Mouse (Mus musculus) neutrophil, adult 5-6 weeks (primary cell): ENCODE data around the gene Slc17a2. TPM values are rescaled to one million over a fixed set of nuclear protein-coding genes. Genes with fewer than 3 reads are reported as not detected.

Source experiments
- ATAC-seq: fragments of 151-379, 151-347 bp; 2 replicates; pipeline ENCODE4 v1.8.0; 2017; ENCODE audit warnings: mild to moderate bottlenecking, moderate TSS enrichment; ENCODE audit not compliant: insufficient number of reproducible peaks, poor library complexity, low FRiP score, severe bottlenecking; ENCODE audit errors: extremely low read depth
- total RNA-seq: library from RNA; stranded (forward); fragments of 200-1000 nt; gene quantifications from 2 replicates; pipeline ENCODE4 v1.2.3, GENCODE M21; 2017

Gene Slc17a2
- total RNA-seq, 1 experiment from 2014 or later: not detected

- ATAC-seq: no peak
Measured at GRCm38 (mm10) chr13:23778339-23778738, 28.5 kb upstream of the Slc17a2 start.

GRCm38 (mm10) chr13:23779025-23779424 lies 27.8 kb upstream of the Slc17a2 start:
- no peak for ATAC-seq

DNA sequence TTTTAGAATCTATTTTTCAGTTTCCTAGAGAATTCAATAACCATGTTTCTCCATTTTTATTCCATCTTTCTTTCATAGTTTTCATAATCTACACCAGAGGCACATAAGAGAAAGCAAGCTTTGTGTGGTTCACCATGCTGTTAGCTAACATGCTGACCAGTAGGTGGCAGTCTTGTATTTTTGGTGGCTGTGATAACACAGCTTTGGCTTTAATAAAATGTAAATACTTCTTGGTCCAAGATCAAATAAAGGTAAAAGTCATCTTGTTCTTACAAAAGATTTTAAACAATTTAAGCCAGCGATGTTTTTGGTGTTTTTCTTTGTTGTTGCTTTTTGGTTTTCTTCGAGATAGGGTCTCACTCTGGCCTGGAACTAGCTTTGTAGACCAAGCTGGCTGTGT lies 14.3 kb upstream of the Slc17a2 start:
- ATAC-seq: peak; percentile 55; the same call in 1 of the 2 replicates

GRCm38 (mm10) chr13:23799405-23799804 lies 7.4 kb upstream of the Slc17a2 start:
- peak; percentile 56; the same call in 1 of the 2 replicates for ATAC-seq

DNA sequence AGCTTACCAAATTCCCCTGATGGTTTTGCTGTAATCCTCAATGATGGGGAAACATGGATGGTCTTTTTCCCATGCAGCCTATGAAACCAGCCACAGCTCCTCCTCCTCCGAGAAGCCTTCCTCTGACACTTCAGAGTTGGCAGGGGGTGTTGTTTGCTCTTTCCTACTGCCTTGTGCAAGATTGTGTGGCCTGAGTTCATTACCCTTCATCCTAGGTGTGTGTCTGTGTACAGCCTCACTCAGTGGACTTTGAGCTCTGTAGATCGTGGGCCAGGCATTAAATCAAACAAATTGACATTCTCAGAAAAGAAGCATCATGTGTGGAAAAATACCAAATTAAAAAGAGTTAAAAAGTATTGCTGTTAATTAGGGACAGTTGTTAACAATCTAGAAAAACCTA lies 2.3 kb upstream of the Slc17a2 start:
- ATAC-seq: no peak

GRCm38 (mm10) chr13:23816148-23816547 lies 9.4 kb downstream of the Slc17a2 start:
- no peak for ATAC-seq

- ATAC-seq: no peak
Measured at GRCm38 (mm10) chr13:23820179-23820940, 13.6 kb downstream of the Slc17a2 start.

- ATAC-seq: no peak
Measured at GRCm38 (mm10) chr13:23822213-23822612, 15.4 kb downstream of the Slc17a2 start.

GRCm38 (mm10) chr13:23826606-23827005 lies 19.8 kb downstream of the Slc17a2 start:
- ATAC-seq: no peak

DNA sequence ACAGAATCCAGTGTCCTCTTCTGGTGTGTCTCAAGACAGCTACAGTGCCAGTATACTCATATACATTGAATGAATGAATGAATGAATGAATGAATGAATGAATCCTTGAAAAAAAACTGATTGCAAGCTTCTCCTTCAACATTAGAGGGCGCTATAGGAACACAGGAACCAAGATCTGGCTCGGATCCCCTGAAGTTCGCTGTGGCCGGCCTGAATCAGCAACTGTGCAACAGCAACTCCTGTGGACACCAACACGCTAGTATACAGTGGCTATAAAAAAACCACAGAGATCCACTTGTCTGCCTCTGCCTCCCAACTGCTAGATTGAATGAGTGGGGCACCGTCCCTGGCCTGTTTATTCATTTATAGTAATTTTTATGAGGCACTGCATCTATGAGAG lies 26.3 kb downstream of the Slc17a2 start:
- 0 out of 2 replicates have a peak, but pooled peaks have one; percentile 41 for ATAC-seq

- ATAC-seq: no peak
Measured at GRCm38 (mm10) chr13:23834836-23835235, 28.0 kb downstream of the Slc17a2 start.

DNA sequence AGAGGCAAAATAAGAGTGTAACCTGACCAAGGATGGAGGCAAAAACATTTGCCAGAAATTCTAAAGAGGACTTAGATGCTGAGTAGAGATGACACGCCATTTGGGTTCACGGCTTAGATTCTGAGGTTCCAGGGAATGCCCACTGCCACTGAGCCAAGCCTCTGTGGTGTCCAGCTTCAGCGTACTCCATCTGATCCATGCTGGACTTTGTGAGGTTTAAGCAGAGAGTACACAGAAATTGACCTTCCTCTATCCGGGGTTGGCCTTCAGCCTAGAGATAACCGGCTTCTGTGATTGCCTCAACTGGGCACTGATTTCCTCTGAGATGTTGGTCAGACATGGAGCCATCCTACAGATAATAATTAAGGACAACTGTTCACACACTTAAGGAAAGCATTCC lies 29.8 kb downstream of the Slc17a2 start:
- no peak for ATAC-seq

DNA sequence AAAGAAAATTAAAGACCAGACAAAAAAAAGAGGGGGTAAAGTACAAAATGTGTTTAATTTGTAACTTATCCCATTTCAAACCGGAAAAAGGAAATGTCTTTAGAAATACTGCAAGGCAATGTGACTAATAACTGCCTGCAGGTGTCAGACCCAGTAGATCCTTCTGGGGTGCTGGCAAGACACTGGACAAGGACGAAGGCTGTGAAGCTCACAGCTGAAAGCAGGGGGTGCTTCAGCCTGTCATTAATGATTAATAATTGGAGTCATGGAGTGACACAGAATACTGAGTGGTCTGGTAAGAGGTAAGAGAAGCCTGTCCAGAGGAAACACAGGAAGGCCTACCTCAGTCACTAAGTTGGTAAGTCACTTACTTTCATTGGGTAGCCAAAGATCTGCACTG lies 32.5 kb downstream of the Slc17a2 start, which contains the start of gene Slc17a3:
Gene Slc17a3 (plus strand): TSS at position 127 of the 400 bp plus-strand sequence.
- no peak for ATAC-seq

- ATAC-seq: no peak
Measured at GRCm38 (mm10) chr13:23845851-23846250, 39.1 kb downstream of the Slc17a2 start.

GRCm38 (mm10) chr13:23849299-23849698 lies 42.5 kb downstream of the Slc17a2 start:
- no peak for ATAC-seq

DNA sequence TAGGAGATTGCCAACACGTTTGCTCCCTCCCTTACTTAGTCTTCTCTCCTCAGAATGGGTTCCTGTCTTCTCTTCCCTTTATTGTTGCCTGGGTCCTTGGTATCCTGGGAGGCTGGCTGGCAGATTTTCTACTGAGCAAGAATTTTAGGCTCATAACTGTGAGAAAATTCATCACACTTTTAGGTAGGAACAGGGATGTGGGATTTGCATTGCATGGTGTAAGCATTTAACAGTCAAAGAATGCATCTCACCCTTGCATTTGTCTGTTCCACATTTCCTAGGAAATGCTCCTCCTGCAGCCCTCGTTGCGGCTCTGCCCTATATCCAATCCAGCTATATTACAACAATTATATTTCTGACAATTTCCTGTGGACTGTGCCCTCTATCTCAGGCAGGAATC lies 49.6 kb downstream of the Slc17a2 start:
- no peak for ATAC-seq

DNA sequence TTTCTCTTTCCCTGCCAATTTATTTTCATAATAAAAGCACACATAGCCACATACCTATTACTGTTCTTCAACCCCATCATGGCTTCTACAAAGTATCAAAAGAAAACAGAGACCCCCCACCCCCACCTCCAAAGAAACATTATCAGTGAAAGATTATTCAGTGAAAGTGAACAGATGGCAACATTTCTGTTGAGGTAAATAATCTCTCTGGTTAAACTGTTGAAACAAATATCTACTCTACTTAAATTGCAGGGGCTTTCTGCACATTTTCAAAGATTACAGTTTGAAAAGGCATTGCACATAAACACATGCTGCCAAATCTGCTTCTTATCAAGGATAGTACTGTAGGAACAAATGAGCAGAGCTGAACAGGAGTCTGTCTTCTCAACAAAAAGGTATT lies 55.0 kb downstream of the Slc17a2 start:
- no peak for ATAC-seq

DNA sequence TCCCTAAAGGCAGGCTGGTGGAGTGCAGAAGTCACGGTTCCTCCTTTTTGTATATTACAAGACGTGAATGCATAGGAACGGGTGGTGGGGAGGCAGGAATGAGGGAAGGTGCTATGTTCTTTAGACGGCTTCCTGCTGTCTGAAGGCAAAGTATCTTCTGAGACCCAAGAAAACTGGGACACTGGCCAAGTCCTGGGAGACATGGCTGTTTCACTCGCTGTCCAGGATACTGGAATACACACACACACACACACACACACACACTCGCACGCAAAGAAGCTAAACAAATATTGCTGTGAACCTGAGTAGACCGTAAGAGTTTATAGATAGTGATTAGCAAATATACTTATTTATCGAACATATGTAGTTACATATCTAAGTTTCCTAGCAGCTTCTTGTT lies 57.9 kb downstream of the Slc17a2 start:
- no peak for ATAC-seq

DNA sequence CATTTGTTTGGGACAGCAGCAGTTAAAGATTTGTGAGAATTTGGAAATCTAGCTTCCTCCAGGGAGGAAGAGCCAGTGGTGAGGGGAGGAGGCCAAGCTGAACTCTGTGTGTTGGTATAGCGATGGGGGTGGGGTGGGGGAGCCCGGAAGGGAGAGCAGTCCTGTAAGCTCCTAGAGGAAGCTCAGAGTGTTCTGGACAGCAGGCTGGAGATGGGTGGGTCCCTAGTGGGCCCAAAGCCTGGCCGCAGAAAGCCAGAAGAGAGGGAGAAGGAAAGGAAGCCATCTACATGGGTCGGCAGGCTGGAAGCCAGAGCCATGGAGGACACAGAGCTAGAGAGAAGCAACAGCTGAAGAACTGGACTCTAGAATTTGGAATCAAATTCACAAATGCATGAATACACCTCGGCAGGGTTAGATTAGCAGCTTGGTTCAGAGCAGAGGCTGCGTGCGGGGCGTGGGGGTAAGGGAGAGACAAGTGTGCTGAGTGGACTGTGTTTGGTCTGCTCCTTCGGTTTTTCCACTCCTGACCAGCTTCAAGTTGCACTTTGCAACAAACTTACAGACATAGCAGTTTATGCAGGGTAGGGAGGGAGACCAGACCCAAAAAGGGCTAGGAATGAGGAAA lies 59.4 kb downstream of the Slc17a2 start:
- ATAC-seq: no peak

DNA sequence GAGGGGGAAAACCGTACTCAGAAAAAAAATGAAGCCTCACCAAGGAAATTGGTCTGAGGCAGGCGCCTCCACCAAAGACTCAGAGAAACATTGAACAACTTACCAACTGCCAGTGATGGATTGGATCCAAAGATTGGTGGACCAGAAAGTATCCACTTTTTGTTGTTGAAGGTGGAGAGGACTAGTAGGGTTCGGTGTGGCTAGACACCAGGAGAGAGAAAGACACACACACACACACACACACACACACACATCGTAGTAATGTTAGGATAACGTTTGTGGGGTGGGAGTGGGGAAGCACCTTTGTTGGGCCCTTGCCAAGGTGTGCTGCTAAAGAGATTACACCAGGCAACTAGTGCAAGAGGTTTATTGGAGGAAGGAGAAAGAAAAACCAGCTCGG lies 60.2 kb downstream of the Slc17a2 start:
- ATAC-seq: no peak
